Mouse (Mus musculus) ES-E14 (cell line): ENCODE data around the gene Map3k5.

Source experiments
- CHD2 ChIP-seq: IDR thresholded peaks from 2 replicates; pipeline ENCODE4 v1.6.1; 2014; ENCODE audit warnings: mild to moderate bottlenecking, low read depth, low read length, inconsistent platforms
- ZC3H11A ChIP-seq: IDR thresholded peaks from 2 replicates; pipeline ENCODE4 v1.6.1; 2012; ENCODE audit warnings: low read depth, mild to moderate bottlenecking, inconsistent platforms, low read length, borderline replicate concordance
- ZNF384 ChIP-seq: IDR thresholded peaks from 2 replicates; pipeline ENCODE4 v1.6.1; 2012; ENCODE audit warnings: low read depth, low read length, inconsistent platforms

DNA sequence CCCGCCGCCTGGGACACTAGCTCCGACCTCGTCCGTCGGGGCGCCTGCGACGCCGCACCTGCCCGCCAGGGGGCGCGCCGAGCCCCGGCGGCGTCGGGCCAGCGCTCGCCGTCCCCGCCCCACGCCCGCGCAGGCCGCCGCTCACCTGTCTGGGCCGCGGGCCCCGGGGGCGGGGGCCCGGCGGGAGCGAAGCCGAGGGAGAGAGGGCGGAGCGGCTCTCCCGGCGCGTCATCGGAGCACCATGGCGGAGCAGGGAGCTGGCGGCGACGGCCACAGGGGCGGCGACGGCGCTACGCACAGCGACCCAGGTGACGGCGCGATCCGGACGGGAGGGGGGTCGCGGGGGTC is 214.5 kb downstream of the Map3k5 start:
- no peak for TF ChIP-seq CHD2
- TF ChIP-seq ZC3H11A, result no peak
- no peak for TF ChIP-seq ZNF384
